Mouse (Mus musculus) liver, postnatal 0 days (tissue): Measurements from ENCODE around the gene Gabbr2.

Experiments used
- CTCF ChIP-seq: sonication (generic); IDR thresholded peaks from 2 replicates; pipeline ENCODE4 v1.5.1; 2016; ENCODE audit warnings: antibody characterized with exemption, low read depth
- EP300 ChIP-seq: IDR thresholded peaks from 2 replicates; pipeline ENCODE4 v1.6.1; 2016; ENCODE audit warnings: antibody characterized with exemption, low read depth, mild to moderate bottlenecking

DNA sequence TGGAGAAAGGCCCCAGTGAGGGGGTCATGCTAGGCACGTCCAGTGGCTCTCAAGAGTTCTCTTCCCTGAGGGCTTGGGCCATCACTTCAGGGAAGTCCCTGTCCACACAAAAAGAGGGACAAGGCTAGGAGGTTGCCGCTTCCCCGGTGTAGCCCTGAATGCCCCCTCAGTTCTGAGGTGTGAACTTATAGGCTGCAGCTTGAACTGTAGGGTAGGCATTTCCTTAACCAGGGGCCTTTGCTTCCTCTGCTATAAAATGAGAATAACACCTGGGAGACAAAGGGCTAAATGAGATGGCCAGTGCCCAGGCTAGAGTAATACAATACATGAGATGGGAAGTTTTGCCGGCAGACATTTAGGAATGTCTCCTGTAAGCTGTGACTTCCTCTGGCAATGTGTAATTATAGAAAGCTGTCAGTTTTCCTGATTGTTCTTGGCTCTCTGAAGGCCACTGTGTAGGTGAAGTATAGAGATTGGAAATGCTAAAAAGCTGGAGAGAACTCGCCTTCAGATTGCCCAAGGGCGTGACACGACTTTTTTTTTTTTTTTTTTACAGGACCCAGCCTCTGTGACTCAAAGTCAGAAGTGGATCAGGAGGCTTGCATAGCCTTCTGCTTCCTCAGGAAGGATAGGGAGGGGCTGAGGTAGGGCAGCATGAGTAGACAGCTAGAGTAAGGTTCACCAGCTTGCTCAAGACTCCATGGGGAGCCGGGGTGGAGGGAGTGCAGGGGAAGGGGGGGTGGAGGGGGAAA lies 348.6 kb downstream of the Gabbr2 start:
- no peak for TF ChIP-seq CTCF
- 0 out of 2 replicates have a peak, but pooled peaks have one; percentile 18 for TF ChIP-seq EP300
